Mouse (Mus musculus): ENCODE data around the gene Gm973. TPM values are rescaled to one million over a fixed set of nuclear protein-coding genes. Genes with fewer than 3 reads are reported as not detected.

The Gm973 gene
- not detected for total RNA-seq (2023)

GRCm38 (mm10) chr1:59516026-59516917 lies at the start of gene Gm973:
Gm973 (plus strand) TSS chr1:59516264.

GRCm38 (mm10) chr1:59482331-59482695 lies 33.8 kb upstream of the Gm973 start, which contains the start of gene Fzd7:
Fzd7 (plus strand) TSS chr1:59482424.

GRCm38 (mm10) chr1:59670641-59671168 lies 154.6 kb downstream of the Gm973 start, which contains the start of gene Sumo1:
Sumo1 (minus strand) TSS chr1:59670834.

GRCm38 (mm10) chr1:59684819-59685755 lies 169.0 kb downstream of the Gm973 start, which contains the start of gene Nop58:
Nop58 (plus strand) TSS chr1:59684971.

Other genes with a start within 250 kb of the Gm973 start
- 0.73 TPM for gene Fzd7, start 33.8 kb upstream of the Gm973 start, total RNA-seq (2023)
- gene Sumo1, start 154.6 kb downstream of the Gm973 start, total RNA-seq (2023), result 87.9 TPM
- 182 TPM for gene Nop58, start 168.7 kb downstream of the Gm973 start, total RNA-seq (2023)
- gene Bmpr2, start 247.1 kb downstream of the Gm973 start, total RNA-seq (2023), result 3.0 TPM

All from CD8-positive naive resting alpha-beta T cell, adult 57 days (primary cell).